Comparison of ENCODE assay signal across 18 mouse cellular contexts in genomic region chr7:70452816-70453215, GRCm38 (mm10).
DNase-seq lines count a peak whose midpoint lies in the region; TF ChIP-seq lines count a peak whose summit lies in the region.
"Had no signal": no experiment of that assay in that cellular context is flagged by ENCODE, and none has a peak within 500 bp of the region (broad histone marks: within the 10 kb centered on the region; RNA-seq: fewer than 3 reads in every experiment).

No protein-coding gene starts in this region.

- H3K4me3 ChIP-seq in liver, adult 2 months (ENCODE audit: insufficient read depth, low read depth, low read length), result no peak overlapping the region
- H3K4me3 ChIP-seq: embryonic facial prominence, embryonic 13.5 days; gastrocnemius, adult 2 months; heart, embryonic 10.5 days; hindbrain, embryonic 13.5 days had no signal

- no peak overlapping the region for H3K27ac ChIP-seq in liver, adult 2 months (replicated peaks; ENCODE audit: insufficient read depth, low read depth, low read length)
- H3K27ac ChIP-seq: embryonic facial prominence, embryonic 13.5 days; gastrocnemius, adult 2 months; heart, embryonic 10.5 days; hindbrain, embryonic 13.5 days; hindbrain, postnatal 0 days had no signal

- H3K27me3 ChIP-seq in liver, adult 2 months (ENCODE audit: control insufficient read depth, insufficient read depth, low read length), result no peaks in the 10 kb centered on the region
- H3K27me3 ChIP-seq: hindbrain, embryonic 13.5 days had no signal

- no peak for TF ChIP-seq POLR2A in liver, adult 2 months (IDR thresholded peaks at IDR 0.05; ENCODE audit: extremely low read depth, insufficient read depth, low read length)

- no peaks in the 10 kb centered on the region for H3K79me2 ChIP-seq in liver, adult 2 months (ENCODE audit: control insufficient read depth, insufficient read depth, low read length)

- peak; percentile 6 for DNase-seq in adrenal gland, postnatal 25 days
- no peak for DNase-seq in adrenal gland, adult 2 months
- DNase-seq in liver, adult 2 months (ENCODE audit: extremely low read depth, low read depth, low spot score), result peak; percentile 40
- DNase-seq in liver, result no peak
- DNase-seq in NIH3T3 (ENCODE audit: low read depth), result peak; percentile 60
- DNase-seq in fat pad, adult 2 months (ENCODE audit: extremely low read depth, low read depth, low spot score), result peak; percentile 19
- DNase-seq: adrenal gland, adult 8-10 months; cerebellum, adult 18-20 months; cerebellum, adult 9-11 months; cerebellum, postnatal 36 days; gastrocnemius, adult 2 months; gastrocnemius, postnatal 36 days; heart, adult 11 months; heart, postnatal 10 days had no signal

- no peak for TF ChIP-seq CTCF in liver, adult 2 months (IDR thresholded peaks at IDR 0.05; ENCODE audit: low read depth, low read length)

- 75% methylated on average over 4 of the region's 4 CpGs for WGBS in liver, adult 2 months

- H3K9ac ChIP-seq in liver, adult 2 months (ENCODE audit: low read depth, low read length), result no peak overlapping the region
- H3K9ac ChIP-seq: embryonic facial prominence, embryonic 13.5 days; hindbrain, embryonic 13.5 days had no signal

- H3K4me1 ChIP-seq in liver, adult 2 months (ENCODE audit: control insufficient read depth, insufficient read depth, low read length), result no peaks in the 10 kb centered on the region
- H3K4me1 ChIP-seq: embryonic facial prominence, embryonic 13.5 days; heart, embryonic 10.5 days had no signal

- H3K36me3 ChIP-seq in liver, adult 2 months (ENCODE audit: control insufficient read depth, insufficient read depth, low read length), result no peaks in the 10 kb centered on the region
- H3K36me3 ChIP-seq: embryonic facial prominence, embryonic 13.5 days; heart, embryonic 10.5 days; hindbrain, embryonic 13.5 days had no signal

Comparison
In these comparisons a context has a peak if more than half of its experiments do, and no peak if none do; other contexts are left out.
1. DNase-seq: peak in adrenal gland, postnatal 25 days (single experiment), liver, adult 2 months (single experiment), NIH3T3 (single experiment) and fat pad, adult 2 months (single experiment); none in adrenal gland, adult 2 months (single experiment) and liver (single experiment).